Mouse (Mus musculus): ENCODE results near the gene Tspan10. TPM values are rescaled to one million over a fixed set of nuclear protein-coding genes. Genes with fewer than 3 reads are reported as not detected.

Tspan10 gene
- total RNA-seq, 1 experiment from 2014 or later, result not detected

- DNase-seq, result no peak
Observed at GRCm38 (mm10) chr11:120492878-120493203, 50.4 kb downstream of the Tspan10 start.

- no peak for DNase-seq
Observed at GRCm38 (mm10) chr11:120493351-120493750, 50.9 kb downstream of the Tspan10 start.

- DNase-seq, result no peak
Observed at GRCm38 (mm10) chr11:120493911-120494310, 51.5 kb downstream of the Tspan10 start.

Other genes with a start within 250 kb of the Tspan10 start
- gene Bahcc1, start 209.7 kb upstream of the Tspan10 start, total RNA-seq (2021), result 23.8 and 25.8 TPM in 2 replicates
- 1,036 and 1,352 TPM in 2 replicates for gene Actg1, start 94.1 kb upstream of the Tspan10 start, total RNA-seq (2021)
- 0.79 TPM in 1 of 2 replicates, not detected in the other for gene Fscn2, start 81.1 kb upstream of the Tspan10 start, total RNA-seq (2021)
- 35.8 and 55.1 TPM in 2 replicates for gene Faap100, start 63.9 kb upstream of the Tspan10 start, total RNA-seq (2021)
- gene Nploc4, start 4.9 kb upstream of the Tspan10 start, total RNA-seq (2021), result 83.9 and 98.7 TPM in 2 replicates
- gene Pde6g, start 10.9 kb downstream of the Tspan10 start, total RNA-seq (2021), result 0.27 TPM in 1 of 2 replicates, not detected in the other
- 33.8 and 41.3 TPM in 2 replicates for gene Oxld1, start 15.4 kb downstream of the Tspan10 start, total RNA-seq (2021)
- gene Ccdc137, start 15.5 kb downstream of the Tspan10 start, total RNA-seq (2021), result 24.2 and 27.6 TPM in 2 replicates
- 22.6 and 22.8 TPM in 2 replicates for gene Arl16, start 25.0 kb downstream of the Tspan10 start, total RNA-seq (2021)
- 96.3 and 104 TPM in 2 replicates for gene Mrpl12, start 42.0 kb downstream of the Tspan10 start, total RNA-seq (2021)
- 102 and 151 TPM in 2 replicates for gene Slc25a10, start 49.2 kb downstream of the Tspan10 start, total RNA-seq (2021)
- 1.0 and 3.5 TPM in 2 replicates for gene Gcgr, start 88.1 kb downstream of the Tspan10 start, total RNA-seq (2021)
- 67.5 and 75.4 TPM in 2 replicates for gene Mcrip1, start 107.1 kb downstream of the Tspan10 start, total RNA-seq (2021)
- gene Ppp1r27, start 108.5 kb downstream of the Tspan10 start, total RNA-seq (2021), result 1.4 TPM in 1 of 2 replicates, not detected in the other
- 407 and 486 TPM in 2 replicates for gene P4hb, start 130.6 kb downstream of the Tspan10 start, total RNA-seq (2021)
- gene Arhgdia, start 139.0 kb downstream of the Tspan10 start, total RNA-seq (2021), result 333 and 334 TPM in 2 replicates
- gene Alyref, start 155.7 kb downstream of the Tspan10 start, total RNA-seq (2021), result 101 and 105 TPM in 2 replicates
- 81.5 and 102 TPM in 2 replicates for gene Anapc11, start 155.8 kb downstream of the Tspan10 start, total RNA-seq (2021)
- gene Npb, start 165.8 kb downstream of the Tspan10 start, total RNA-seq (2021), result 3.1 TPM in 1 of 2 replicates, not detected in the other
- gene Pcyt2, start 175.3 kb downstream of the Tspan10 start, total RNA-seq (2021), result 344 and 351 TPM in 2 replicates
- 82.5 and 103 TPM in 2 replicates for gene Sirt7, start 182.6 kb downstream of the Tspan10 start, total RNA-seq (2021)
- 69.7 and 76.5 TPM in 2 replicates for gene Mafg, start 191.0 kb downstream of the Tspan10 start, total RNA-seq (2021)
- 1.3 TPM in 2 replicates for gene Pycr1, start 201.1 kb downstream of the Tspan10 start, total RNA-seq (2021)
- not detected in 2 replicates for gene Myadml2, start 205.5 kb downstream of the Tspan10 start, total RNA-seq (2021)
- gene Notum, start 218.5 kb downstream of the Tspan10 start, total RNA-seq (2021), result 9.4 and 12.1 TPM in 2 replicates
- 83.4 and 112 TPM in 2 replicates for gene Aspscr1, start 230.3 kb downstream of the Tspan10 start, total RNA-seq (2021)

All from adrenal gland, postnatal 25 days (tissue).